Mouse (Mus musculus) retina, adult 2 months (tissue): ENCODE results near the gene Tanc1.

Experiments used
- DNase-seq: peaks from one replicate; pipeline ENCODE4 v3.0.0-alpha.2; 2012; ENCODE audit warnings: low read depth, low spot score

Gene Tanc1

GRCm38 (mm10) chr2:59648444-59648843, 36.6 kb downstream of the Tanc1 start:
- DNase-seq: no peak

- no peak for DNase-seq
Measured at GRCm38 (mm10) chr2:59651801-59652200, 40.0 kb downstream of the Tanc1 start.

GRCm38 (mm10) chr2:59652702-59653101, 40.9 kb downstream of the Tanc1 start:
- DNase-seq: no peak

- DNase-seq: no peak
Measured at GRCm38 (mm10) chr2:59653306-59654165, 41.7 kb downstream of the Tanc1 start.

GRCm38 (mm10) chr2:59655471-59655870, 43.6 kb downstream of the Tanc1 start:
- DNase-seq: no peak

- DNase-seq: no peak
Measured at GRCm38 (mm10) chr2:59656680-59657079, 44.8 kb downstream of the Tanc1 start.

- DNase-seq: no peak
Measured at GRCm38 (mm10) chr2:59659686-59660085, 47.8 kb downstream of the Tanc1 start.

GRCm38 (mm10) chr2:59660891-59661805, 49.3 kb downstream of the Tanc1 start:
- DNase-seq: no peak

GRCm38 (mm10) chr2:59664803-59665567, 53.1 kb downstream of the Tanc1 start:
- no peak for DNase-seq

GRCm38 (mm10) chr2:59666533-59666932, 54.7 kb downstream of the Tanc1 start:
- DNase-seq: no peak

GRCm38 (mm10) chr2:59670087-59671060, 58.5 kb downstream of the Tanc1 start:
- DNase-seq: no peak

- DNase-seq: no peak
Measured at GRCm38 (mm10) chr2:59671671-59672070, 59.8 kb downstream of the Tanc1 start.

GRCm38 (mm10) chr2:59672086-59672485, 60.2 kb downstream of the Tanc1 start:
- no peak for DNase-seq

- no peak for DNase-seq
Measured at GRCm38 (mm10) chr2:59672686-59673085, 60.8 kb downstream of the Tanc1 start.

- no peak for DNase-seq
Measured at GRCm38 (mm10) chr2:59673351-59673750, 61.5 kb downstream of the Tanc1 start.

- DNase-seq: no peak
Measured at GRCm38 (mm10) chr2:59673877-59674276, 62.0 kb downstream of the Tanc1 start.

- no peak for DNase-seq
Measured at GRCm38 (mm10) chr2:59675270-59675995, 63.6 kb downstream of the Tanc1 start.

- no peak for DNase-seq
Measured at GRCm38 (mm10) chr2:59676041-59676440, 64.2 kb downstream of the Tanc1 start.

GRCm38 (mm10) chr2:59676442-59676841, 64.6 kb downstream of the Tanc1 start:
- no peak for DNase-seq
